Mouse (Mus musculus): ENCODE results near the gene Atxn7. TPM values are rescaled to one million over a fixed set of nuclear protein-coding genes. Genes with fewer than 3 reads are reported as not detected.
"Not testable (repeated sequence)": the region's sequence is repeated elsewhere in the genome, so short reads cannot be mapped to it uniquely, and the experiment has no call there.

Gene Atxn7
- total RNA-seq, 1 experiment from 2014 or later: 36.7 TPM

GRCm38 (mm10) chr14:13988397-13988796 is 27.2 kb downstream of the Atxn7 start:
- DNase-seq: no peak

GRCm38 (mm10) chr14:13990741-13991140 is 29.5 kb downstream of the Atxn7 start:
- no peak for DNase-seq

- DNase-seq: peak; percentile 43
Observed at GRCm38 (mm10) chr14:13995206-13996097, 34.2 kb downstream of the Atxn7 start.

- DNase-seq: no peak
Observed at GRCm38 (mm10) chr14:14002771-14003170, 41.5 kb downstream of the Atxn7 start.

DNA sequence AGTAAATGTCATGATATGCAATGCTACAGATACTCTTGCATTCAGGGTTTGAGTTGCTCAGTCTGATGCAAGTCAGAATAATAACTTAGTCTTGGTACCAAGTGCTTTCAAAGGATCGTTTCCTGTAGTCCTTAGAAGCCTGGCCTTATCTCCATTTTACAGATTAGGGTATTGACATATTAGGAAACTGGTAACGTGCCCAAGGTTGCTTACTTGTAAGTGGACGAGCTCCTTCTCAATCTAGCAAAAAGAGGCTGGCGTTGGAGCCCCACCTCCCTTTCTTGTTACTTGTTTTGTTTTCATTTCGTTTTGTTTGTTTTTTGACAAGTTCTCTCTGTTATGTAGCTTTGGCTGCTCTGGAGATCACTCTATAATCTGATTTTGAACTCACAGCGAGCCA is 48.5 kb downstream of the Atxn7 start:
- peak; percentile 27 for DNase-seq

DNA sequence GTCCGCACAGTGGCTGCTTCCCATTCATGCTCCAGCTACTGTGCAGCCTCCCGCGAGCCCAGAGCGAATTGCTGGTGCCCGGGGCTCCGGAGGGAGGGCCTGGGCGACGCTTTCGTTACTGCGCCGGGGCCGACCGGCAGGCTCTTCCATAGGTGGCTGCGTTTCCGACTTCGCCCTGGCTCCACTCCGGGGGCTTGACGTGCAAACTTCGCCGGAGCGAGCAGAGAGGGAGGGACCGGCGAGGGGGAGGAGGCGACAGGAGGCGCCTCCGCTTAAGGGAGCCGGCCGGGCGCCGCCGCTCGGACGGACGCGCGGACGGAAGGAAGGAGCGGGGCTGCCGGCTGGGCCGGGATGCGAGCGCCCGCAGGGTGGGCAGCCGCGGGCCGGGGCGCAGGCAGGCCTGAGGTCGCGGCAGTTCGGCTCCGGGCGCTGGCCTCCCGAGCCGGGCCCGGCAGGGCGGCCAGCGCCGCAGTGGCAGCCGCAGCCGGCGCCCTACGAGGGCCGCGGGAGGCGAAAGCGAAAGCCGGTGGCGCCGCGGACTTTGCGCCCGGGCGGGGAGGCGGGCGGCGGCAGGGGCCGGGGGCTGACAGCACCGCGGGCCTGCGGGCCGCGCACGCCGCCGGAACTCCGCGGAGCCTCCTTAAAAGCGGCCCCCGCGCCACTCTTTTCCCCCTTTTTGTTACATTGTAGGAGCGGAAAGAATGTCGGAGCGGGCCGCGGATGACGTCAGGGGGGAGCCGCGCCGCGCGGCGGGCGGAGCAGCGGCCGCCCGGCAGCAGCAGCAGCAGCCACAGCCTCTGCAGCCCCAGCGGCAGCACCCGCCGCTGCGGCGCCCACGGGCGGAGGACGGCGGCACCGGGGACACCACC is 51.4 kb downstream of the Atxn7 start:
- peak; percentile 93 for DNase-seq

DNA sequence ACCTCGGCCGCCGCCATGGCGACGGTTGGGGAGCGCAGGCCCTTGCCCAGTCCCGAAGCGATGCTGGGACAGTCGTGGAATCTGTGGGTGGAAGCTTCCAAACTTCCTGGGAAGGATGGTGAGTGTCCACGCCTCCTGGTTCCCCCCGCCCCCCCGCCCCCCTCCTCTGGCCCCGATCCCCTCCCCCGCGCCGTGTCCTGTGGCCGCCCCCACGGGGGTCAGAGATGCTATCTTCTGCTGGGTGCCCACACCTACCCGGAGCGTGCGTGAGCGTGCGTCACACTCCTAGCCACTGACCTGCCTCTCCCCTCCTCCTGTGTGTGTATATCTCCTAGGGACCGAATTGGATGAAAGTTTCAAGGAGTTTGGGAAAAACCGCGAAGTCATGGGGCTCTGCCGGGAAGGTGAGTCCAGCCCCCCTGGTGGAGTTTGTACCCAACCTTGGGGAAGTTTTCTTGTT is 52.0 kb downstream of the Atxn7 start:
- DNase-seq: peak; percentile 67

- DNase-seq: no peak
Observed at GRCm38 (mm10) chr14:14014636-14015375, 53.6 kb downstream of the Atxn7 start.

DNA sequence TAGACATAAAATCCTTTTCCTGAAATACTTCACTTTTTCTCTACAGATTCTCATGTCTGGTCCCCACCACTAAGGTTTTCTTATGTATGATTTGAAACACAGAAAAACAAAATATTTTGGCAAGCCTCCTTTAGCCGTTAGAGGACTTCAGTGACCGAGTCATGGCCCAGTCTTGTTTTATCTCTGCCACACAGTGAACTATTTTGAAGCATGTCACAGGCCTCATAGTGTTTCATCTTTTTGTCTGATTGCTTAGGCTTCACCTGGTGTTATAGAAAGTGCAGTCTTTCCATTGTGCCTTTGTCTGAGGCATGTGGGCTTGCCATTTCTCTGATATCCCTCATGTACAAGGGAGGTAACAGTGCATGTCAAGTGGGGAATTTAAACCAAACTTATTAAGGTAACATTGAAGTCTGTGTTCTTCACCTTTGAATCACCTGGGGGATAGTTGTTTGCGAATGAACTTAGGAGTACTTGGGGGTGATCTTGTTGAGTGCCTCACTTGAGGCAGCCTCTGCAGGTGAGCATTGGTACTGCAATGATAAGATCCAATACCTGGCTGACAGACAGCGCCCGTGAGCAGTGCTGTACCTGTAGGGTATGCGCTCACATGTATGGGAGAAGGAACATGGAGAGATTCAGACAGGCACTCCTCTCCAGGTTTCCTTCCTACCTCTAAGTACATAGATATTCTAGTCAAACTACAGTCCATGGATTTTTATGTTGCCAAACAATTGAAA is 58.1 kb downstream of the Atxn7 start:
- peak; percentile 19 for DNase-seq

GRCm38 (mm10) chr14:14021244-14021643 is 60.0 kb downstream of the Atxn7 start:
- peak; percentile 11 for DNase-seq

DNA sequence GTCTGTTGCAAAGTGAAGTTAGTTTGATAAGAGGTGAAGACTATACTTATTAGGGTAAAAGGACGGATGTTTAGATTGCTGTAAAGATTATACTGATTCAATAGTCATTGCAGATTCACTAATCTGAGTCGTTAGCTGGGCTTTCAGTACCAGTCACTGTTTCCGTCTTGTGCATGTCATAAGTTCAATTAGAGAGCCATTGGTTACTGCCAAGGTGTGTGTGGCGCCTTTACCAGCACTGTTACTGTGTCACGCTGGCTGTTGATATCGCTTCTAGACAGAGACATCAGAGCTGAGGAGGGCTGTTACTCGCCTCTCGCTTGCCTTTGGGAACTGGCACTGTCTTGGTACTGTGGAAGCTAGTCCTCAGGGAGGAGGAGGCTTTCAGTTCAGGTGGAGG is 64.6 kb downstream of the Atxn7 start:
- DNase-seq: no peak

- no peak for DNase-seq
Observed at GRCm38 (mm10) chr14:14030621-14031020, 69.4 kb downstream of the Atxn7 start.

DNA sequence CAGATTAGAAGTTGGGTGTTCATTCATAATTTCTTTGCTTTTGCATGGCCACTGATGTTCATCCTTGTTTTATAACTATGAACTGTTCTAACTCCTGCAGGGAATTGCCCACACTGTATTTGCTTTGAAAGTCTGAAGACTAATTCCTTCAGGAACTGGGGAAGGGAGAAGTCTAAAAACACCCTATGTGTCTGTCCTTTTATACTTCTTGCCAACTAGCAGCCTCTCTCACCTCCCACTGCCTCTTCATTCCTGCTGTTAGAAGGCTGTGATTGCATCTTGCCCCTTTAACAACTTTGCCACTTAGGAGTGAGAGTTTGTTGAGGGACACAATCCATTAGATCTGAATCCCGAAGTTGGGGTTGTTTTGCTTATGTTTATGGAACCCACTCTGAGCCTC is 71.6 kb downstream of the Atxn7 start:
- DNase-seq: no peak

- DNase-seq: no peak
Observed at GRCm38 (mm10) chr14:14036352-14036751, 75.1 kb downstream of the Atxn7 start.

DNA sequence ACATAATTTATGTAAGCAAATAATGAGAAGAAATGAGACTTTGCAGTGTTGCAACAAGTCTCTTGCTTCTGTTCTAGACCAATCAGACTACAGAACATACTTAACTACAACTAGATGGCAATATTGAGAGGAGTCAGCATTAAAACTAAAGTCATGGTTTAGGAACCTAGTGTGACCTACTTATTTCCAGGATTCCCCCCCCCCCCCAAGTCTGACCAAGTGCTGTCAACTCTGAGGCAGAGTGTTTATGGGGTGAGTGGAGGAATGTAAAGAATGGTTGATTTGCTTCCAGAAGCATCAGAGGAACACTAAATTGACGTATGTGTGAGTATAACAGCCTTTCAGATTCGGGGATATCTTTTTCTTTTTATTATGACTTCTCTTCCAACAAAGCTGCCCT is 77.0 kb downstream of the Atxn7 start:
- DNase-seq: no peak

DNA sequence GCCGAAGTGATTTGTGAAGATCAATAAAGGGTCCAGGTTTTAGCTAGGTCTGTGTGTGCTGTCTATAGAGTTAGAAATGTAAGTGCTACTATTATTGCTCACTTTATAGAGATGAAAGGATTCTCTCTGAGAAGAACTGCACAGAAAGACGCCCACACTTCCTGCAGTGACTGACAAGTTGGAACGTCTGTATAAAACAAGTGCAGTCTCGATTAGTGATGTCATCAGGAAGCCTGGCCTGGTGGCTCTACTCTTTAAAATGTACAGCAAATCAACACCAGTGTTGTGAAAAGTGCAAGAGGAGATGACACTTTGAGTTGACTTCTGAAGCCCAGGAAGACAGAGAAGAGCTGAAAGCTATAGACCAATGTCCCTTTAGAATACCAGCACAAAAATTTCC is 81.1 kb downstream of the Atxn7 start:
- no peak for DNase-seq

GRCm38 (mm10) chr14:14054386-14054785 is 93.1 kb downstream of the Atxn7 start:
- peak; percentile 25 for DNase-seq

DNA sequence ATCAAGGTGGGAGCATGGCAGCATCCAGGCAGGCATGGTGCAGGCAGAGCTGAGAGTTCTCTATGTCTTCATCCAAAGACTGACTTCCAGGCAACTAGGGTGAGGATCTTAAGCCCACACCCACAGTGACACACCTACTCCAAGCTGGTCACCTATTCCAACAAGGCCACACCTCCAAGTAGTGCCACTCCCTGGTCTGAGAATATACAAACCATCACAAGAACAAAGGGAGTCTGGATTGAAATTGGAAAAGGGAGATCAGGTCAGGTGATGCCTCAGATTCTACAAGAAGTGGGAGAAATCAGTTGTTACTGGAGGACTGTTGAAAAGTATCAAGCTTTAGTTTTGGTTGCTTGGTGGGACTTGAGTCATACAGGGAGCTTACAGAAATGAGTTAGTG is 98.4 kb downstream of the Atxn7 start:
- not testable (repeated sequence) for DNase-seq

DNA sequence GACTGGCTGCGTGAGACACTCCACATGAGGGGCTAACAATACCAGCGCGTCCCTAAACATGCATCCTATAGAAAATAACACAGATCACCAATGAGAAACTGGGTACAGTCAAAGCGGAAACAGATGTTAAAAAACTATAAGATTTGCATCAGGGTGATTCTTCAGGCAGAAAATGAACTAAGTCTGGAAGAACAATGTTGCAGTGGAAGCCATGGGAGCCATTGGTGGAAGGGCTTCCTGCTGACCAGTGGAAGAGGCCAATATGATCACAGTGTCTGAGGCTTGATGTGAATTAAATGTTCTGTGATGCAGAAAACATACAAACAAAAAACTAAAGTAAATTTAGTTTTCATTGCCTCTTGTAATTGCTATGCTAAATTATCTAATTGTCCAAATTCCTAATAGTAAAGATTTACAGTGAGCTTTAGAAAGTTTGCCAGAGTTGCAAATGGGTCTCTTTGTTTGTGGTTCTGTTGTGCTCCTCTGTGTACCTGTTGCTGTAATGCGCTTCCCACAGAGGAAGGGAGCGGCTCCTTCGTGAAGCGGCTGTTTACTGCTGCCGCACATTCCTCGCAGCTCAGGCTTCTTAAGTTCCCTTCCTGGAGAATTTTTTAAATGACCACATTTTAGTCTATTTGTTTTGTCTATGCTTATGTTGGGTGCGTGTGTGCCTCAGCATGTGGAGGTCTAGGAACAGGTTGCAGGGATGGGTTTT is 101.4 kb downstream of the Atxn7 start:
- DNase-seq: no peak

GRCm38 (mm10) chr14:14063382-14063781 is 102.1 kb downstream of the Atxn7 start:
- no peak for DNase-seq
